Mouse (Mus musculus): ENCODE results near the gene Arhgap19. TPM values are rescaled to one million over a fixed set of nuclear protein-coding genes. Genes with fewer than 3 reads are reported as not detected.

The Arhgap19 gene
- polyA plus RNA-seq (2014; fragmentation: Illumina TruSeq; extraction: RNeasy Lipid Tissue Mini Kit (QIAGEN cat#74804)), result 17.0 TPM

DNA sequence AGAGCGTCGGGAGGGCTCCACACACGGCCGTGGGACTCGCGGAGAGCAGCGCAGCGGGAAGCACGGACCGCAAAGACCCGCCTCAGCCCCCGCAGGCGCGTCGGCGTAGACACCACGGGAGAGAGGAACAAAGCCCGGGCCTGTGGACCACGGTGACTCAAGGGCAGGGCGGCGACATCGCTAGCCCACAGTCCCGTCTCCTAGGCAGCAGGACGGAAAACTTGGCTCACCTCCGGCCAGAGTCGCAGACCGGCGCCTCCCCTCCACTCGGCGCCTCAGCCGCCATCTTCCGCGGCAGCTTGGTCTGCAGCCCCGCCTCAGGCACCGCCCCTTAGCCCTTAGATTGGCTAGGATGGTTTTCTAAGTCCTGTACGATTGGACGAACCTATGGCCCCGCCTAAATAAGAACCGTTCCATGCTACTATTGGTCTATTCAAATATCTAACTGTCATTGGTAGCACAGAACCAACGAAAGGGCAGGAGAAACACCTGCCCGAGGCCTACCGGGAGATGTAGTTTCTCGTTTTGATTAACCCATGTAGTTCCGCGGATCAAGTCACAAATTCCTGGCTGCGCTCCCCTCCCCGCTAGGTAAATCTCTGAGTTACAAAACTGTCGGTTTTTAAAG lies at the start of gene Arhgap19:
Arhgap19 (minus strand) TSS at position 306 of the 628 bp plus-strand sequence.

GRCm38 (mm10) chr19:41847992-41848851 lies 46.4 kb upstream of the Arhgap19 start, which contains the start of gene Frat2:
TSS of gene Frat2 (minus strand) at chr19:41848132.

GRCm38 (mm10) chr19:41829381-41830105 lies 27.7 kb upstream of the Arhgap19 start, which contains the start of gene Frat1:
TSS of gene Frat1 (plus strand) at chr19:41829970.

GRCm38 (mm10) chr19:41743396-41743795 lies 58.5 kb downstream of the Arhgap19 start, which contains the start of gene Slit1:
TSS of gene Slit1 (minus strand) at chr19:41743665.

Other genes starting within 250 kb of the Arhgap19 start
- 2.9 TPM for gene Gm340, start 219.7 kb downstream of the Arhgap19 start, polyA plus RNA-seq (2014; fragmentation: Illumina TruSeq; extraction: RNeasy Lipid Tissue Mini Kit (QIAGEN cat#74804))
- gene Slit1, start 58.4 kb downstream of the Arhgap19 start, polyA plus RNA-seq (2014; fragmentation: Illumina TruSeq; extraction: RNeasy Lipid Tissue Mini Kit (QIAGEN cat#74804)), result not detected
- gene Frat1, start 27.9 kb upstream of the Arhgap19 start, polyA plus RNA-seq (2014; fragmentation: Illumina TruSeq; extraction: RNeasy Lipid Tissue Mini Kit (QIAGEN cat#74804)), result 1.7 TPM
- 3.8 TPM for gene Frat2, start 46.1 kb upstream of the Arhgap19 start, polyA plus RNA-seq (2014; fragmentation: Illumina TruSeq; extraction: RNeasy Lipid Tissue Mini Kit (QIAGEN cat#74804))
- 0.68 TPM for gene Rrp12, start 94.1 kb upstream of the Arhgap19 start, polyA plus RNA-seq (2014; fragmentation: Illumina TruSeq; extraction: RNeasy Lipid Tissue Mini Kit (QIAGEN cat#74804))
- 285 TPM for gene Pgam1, start 109.9 kb upstream of the Arhgap19 start, polyA plus RNA-seq (2014; fragmentation: Illumina TruSeq; extraction: RNeasy Lipid Tissue Mini Kit (QIAGEN cat#74804))
- gene Exosc1, start 131.4 kb upstream of the Arhgap19 start, polyA plus RNA-seq (2014; fragmentation: Illumina TruSeq; extraction: RNeasy Lipid Tissue Mini Kit (QIAGEN cat#74804)), result 35.4 TPM
- 24.1 TPM for gene Zdhhc16, start 131.4 kb upstream of the Arhgap19 start, polyA plus RNA-seq (2014; fragmentation: Illumina TruSeq; extraction: RNeasy Lipid Tissue Mini Kit (QIAGEN cat#74804))
- 6.7 TPM for gene Mms19, start 179.1 kb upstream of the Arhgap19 start, polyA plus RNA-seq (2014; fragmentation: Illumina TruSeq; extraction: RNeasy Lipid Tissue Mini Kit (QIAGEN cat#74804))
- gene Ubtd1, start 179.7 kb upstream of the Arhgap19 start, polyA plus RNA-seq (2014; fragmentation: Illumina TruSeq; extraction: RNeasy Lipid Tissue Mini Kit (QIAGEN cat#74804)), result not detected
- not detected for gene Ankrd2, start 234.0 kb upstream of the Arhgap19 start, polyA plus RNA-seq (2014; fragmentation: Illumina TruSeq; extraction: RNeasy Lipid Tissue Mini Kit (QIAGEN cat#74804))
- gene Hoga1, start 243.6 kb upstream of the Arhgap19 start, polyA plus RNA-seq (2014; fragmentation: Illumina TruSeq; extraction: RNeasy Lipid Tissue Mini Kit (QIAGEN cat#74804)), result 0.37 TPM

All from ovary, adult 10 weeks (tissue).